In the genomic region with DNA sequence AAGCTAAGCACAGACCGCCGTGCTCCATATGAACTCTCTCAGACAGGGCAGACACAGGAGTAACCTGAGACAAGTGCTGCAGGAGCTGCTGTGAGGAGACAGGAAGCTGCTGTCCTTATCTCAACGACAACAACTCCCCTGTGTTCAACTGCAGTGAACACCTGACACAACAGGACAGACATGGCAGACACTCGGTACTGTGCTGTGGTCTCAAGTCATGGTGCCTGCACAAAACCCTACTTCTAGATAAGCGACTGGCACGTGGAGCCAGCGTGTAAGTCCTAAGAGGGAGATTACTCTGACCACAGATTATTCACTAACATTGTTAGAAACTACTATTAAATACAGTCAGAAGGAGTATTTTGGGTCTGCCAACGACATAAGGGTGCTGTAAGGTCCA, we compare ENCODE assay signal across 20 mouse cellular contexts. TPM values are rescaled to one million over a fixed set of nuclear protein-coding genes. Genes with fewer than 3 reads are reported as not detected.
DNase-seq lines count a peak whose midpoint lies in the region; ATAC-seq and TF ChIP-seq lines count a peak whose summit lies in the region.
"Had no signal": no experiment of that assay in that cellular context is flagged by ENCODE, and none has a peak within 500 bp of the region (broad histone marks: within the 10 kb centered on the region; RNA-seq: fewer than 3 reads in every experiment).

No protein-coding gene starts in this region.

- peak overlapping the region; percentile 62 for H3K27ac ChIP-seq in lung, postnatal 0 days (ENCODE audit: low read length)
- peak overlapping the region; percentile 72 for H3K27ac ChIP-seq in bone marrow macrophage, adult 2 months (ENCODE audit: insufficient read depth, low read depth, low read length)
- H3K27ac ChIP-seq in liver, embryonic 13.5 days = peak overlapping the region; percentile 84
- no peak overlapping the region for H3K27ac ChIP-seq in midbrain, embryonic 15.5 days
- H3K27ac ChIP-seq: embryonic facial prominence, embryonic 12.5 days; forebrain, embryonic 15.5 days; kidney, embryonic 15.5 days; midbrain, embryonic 10.5 days had no signal

- no peak for ATAC-seq in lung, postnatal 0 days
- peak; percentile 52 for ATAC-seq in liver, embryonic 13.5 days (ENCODE audit: low read depth)
- peak; percentile 85 for ATAC-seq in megakaryocyte-erythroid progenitor cell, adult 5-6 weeks (replicated peaks; ENCODE audit: low FRiP score, low TSS enrichment, poor library complexity, severe bottlenecking)
- no peak for ATAC-seq in midbrain, embryonic 15.5 days (replicated peaks)
- ATAC-seq: forebrain, embryonic 15.5 days; hindbrain, embryonic 16.5 days; intestine, embryonic 16.5 days had no signal

- H3K4me1 ChIP-seq in lung, postnatal 0 days (ENCODE audit: insufficient read depth, low read depth, low read length) = 0 out of 2 replicates have a peak, but pooled peaks cover 3% of the 10 kb centered on the region
- H3K4me1 ChIP-seq in bone marrow macrophage, adult 2 months (ENCODE audit: control insufficient read depth, insufficient read depth, low read length) = peaks cover 41% of the 10 kb centered on the region
- H3K4me1 ChIP-seq in liver, embryonic 13.5 days (replicated peaks) = peaks cover 46% of the 10 kb centered on the region
- H3K4me1 ChIP-seq in midbrain, embryonic 15.5 days = no peaks in the 10 kb centered on the region
- H3K4me1 ChIP-seq: embryonic facial prominence, embryonic 12.5 days; forebrain, embryonic 15.5 days; kidney, embryonic 15.5 days; midbrain, embryonic 10.5 days had no signal

- no peak for TF ChIP-seq EP300 in lung, postnatal 0 days (IDR thresholded peaks at IDR 0.05)

- no peak overlapping the region; the same call in 1 of the 2 replicates for H3K4me2 ChIP-seq in lung, postnatal 0 days (replicated peaks; ENCODE audit: low read depth, low read length)
- H3K4me2 ChIP-seq in liver, embryonic 13.5 days = peak overlapping the region; percentile 28
- H3K4me2 ChIP-seq in midbrain, embryonic 15.5 days = no peak overlapping the region
- H3K4me2 ChIP-seq: embryonic facial prominence, embryonic 12.5 days; forebrain, embryonic 15.5 days; kidney, embryonic 15.5 days had no signal

- 58% methylated on average over 8 of the region's 8 CpGs for WGBS in lung, postnatal 0 days
- WGBS in liver, embryonic 13.5 days (ENCODE audit: insufficient replicate concordance) = 25% methylated on average over 8 of the region's 8 CpGs
- WGBS in midbrain, embryonic 15.5 days = 91% methylated on average over 8 of the region's 8 CpGs

- H3K36me3 ChIP-seq in lung, postnatal 0 days (ENCODE audit: insufficient read depth, low read length) = peaks cover 40% of the 10 kb centered on the region; the same call in 1 of the 2 replicates
- peaks cover 57% of the 10 kb centered on the region for H3K36me3 ChIP-seq in liver, embryonic 13.5 days
- peaks cover 46% of the 10 kb centered on the region for H3K36me3 ChIP-seq in midbrain, embryonic 15.5 days (replicated peaks)

- H3K4me3 ChIP-seq in lung, postnatal 0 days (ENCODE audit: low read depth, low read length) = no peak overlapping the region
- no peak overlapping the region for H3K4me3 ChIP-seq in bone marrow macrophage, adult 2 months (ENCODE audit: insufficient read depth, low read length)
- H3K4me3 ChIP-seq in liver, embryonic 13.5 days (replicated peaks) = no peak overlapping the region
- H3K4me3 ChIP-seq in midbrain, embryonic 15.5 days = no peak overlapping the region
- H3K4me3 ChIP-seq: embryonic facial prominence, embryonic 12.5 days; erythroblast, embryonic 14.5 days; forebrain, embryonic 15.5 days; kidney, embryonic 15.5 days; midbrain, embryonic 10.5 days had no signal

- H3K9me3 ChIP-seq in lung, postnatal 0 days (ENCODE audit: low read length) = no peaks in the 10 kb centered on the region
- no peaks in the 10 kb centered on the region for H3K9me3 ChIP-seq in liver, embryonic 13.5 days (replicated peaks)
- H3K9me3 ChIP-seq in midbrain, embryonic 15.5 days = no peaks in the 10 kb centered on the region
- H3K9me3 ChIP-seq: embryonic facial prominence, embryonic 12.5 days; forebrain, embryonic 15.5 days; kidney, embryonic 15.5 days; midbrain, embryonic 10.5 days had no signal

- no peaks in the 10 kb centered on the region for H3K27me3 ChIP-seq in lung, postnatal 0 days (replicated peaks; ENCODE audit: insufficient read depth, low read length)
- H3K27me3 ChIP-seq in liver, embryonic 13.5 days = no peaks in the 10 kb centered on the region
- no peaks in the 10 kb centered on the region for H3K27me3 ChIP-seq in midbrain, embryonic 15.5 days (replicated peaks)
- H3K27me3 ChIP-seq: embryonic facial prominence, embryonic 12.5 days; forebrain, embryonic 15.5 days; kidney, embryonic 15.5 days had no signal

- no peak for DNase-seq in lung, postnatal 0 days (ENCODE audit: low spot score)
- DNase-seq in lung, postnatal 10 days = no peak
- peak; percentile 35 for DNase-seq in liver, embryonic 13.5 days
- no peak for DNase-seq in layer of hippocampus, adult 8-10 months (ENCODE audit: low spot score in 2 of 2)
- DNase-seq: adrenal gland, postnatal 25 days; cerebellum, adult 18-20 months; gastrocnemius, postnatal 25 days; heart, postnatal 36 days; right cerebral cortex, postnatal 25 days; thymus, adult 2 months had no signal

- no peak for TF ChIP-seq POLR2A in bone marrow macrophage, adult 2 months (IDR thresholded peaks at IDR 0.05; ENCODE audit: borderline replicate concordance, low read depth, low read length)

- no peak for TF ChIP-seq CTCF in lung, postnatal 0 days (IDR thresholded peaks at IDR 0.05)
- no peak for TF ChIP-seq CTCF in bone marrow macrophage, adult 2 months (IDR thresholded peaks at IDR 0.05; ENCODE audit: low read depth, low read length)

- no peak overlapping the region for H3K9ac ChIP-seq in lung, postnatal 0 days (replicated peaks; ENCODE audit: low read depth)
- no peak overlapping the region for H3K9ac ChIP-seq in liver, embryonic 13.5 days
- no peak overlapping the region for H3K9ac ChIP-seq in midbrain, embryonic 15.5 days
- H3K9ac ChIP-seq: embryonic facial prominence, embryonic 12.5 days; forebrain, embryonic 15.5 days; kidney, embryonic 15.5 days had no signal

RNA-seq across cellular contexts. Expression of gene Ccdc186, which starts 21.8 kb away (rescaled TPM):
- polyA plus RNA-seq in lung, postnatal 0 days (2015; fragmentation: Nextera tagmentation; extraction: Ambion mirVana) = 27.9 and 29.1 TPM in 2 replicates
- 18.2 and 22.2 TPM in 2 replicates for polyA plus RNA-seq in bone marrow macrophage, adult 2 months (2012; ENCODE audit: insufficient read depth, insufficient read length, missing spikeins)
- polyA plus RNA-seq in liver, embryonic 13.5 days (2015; fragmentation: Nextera tagmentation; extraction: Ambion mirVana) = 5.7 and 6.4 TPM in 2 replicates
- total RNA-seq in megakaryocyte-erythroid progenitor cell, adult 5-6 weeks (2014; fragmentation: Nextera tagmentation) = 7.3 and 16.5 TPM in 2 replicates
- total RNA-seq in megakaryocyte-erythroid progenitor cell, adult 5-6 weeks (2017) = 32.5 and 40.0 TPM in 2 replicates
- polyA plus RNA-seq in midbrain, embryonic 15.5 days (2015; fragmentation: Nextera tagmentation; extraction: Ambion mirVana) = 25.3 and 27.3 TPM in 2 replicates
- total RNA-seq in layer of hippocampus, adult 8-10 months (2022) = 10 to 100 TPM; 41.4 to 56.6 (median 51.8) TPM

RNA-seq across cellular contexts. Expression of gene Tdrd1, which starts 25.8 kb away (rescaled TPM):
- polyA plus RNA-seq in lung, postnatal 0 days (2015; fragmentation: Nextera tagmentation; extraction: Ambion mirVana) = not detected in 2 replicates
- not detected in 2 replicates for polyA plus RNA-seq in bone marrow macrophage, adult 2 months (2012; ENCODE audit: insufficient read depth, insufficient read length, missing spikeins)
- polyA plus RNA-seq in liver, embryonic 13.5 days (2015; fragmentation: Nextera tagmentation; extraction: Ambion mirVana) = 0.05 and 0.09 TPM in 2 replicates
- not detected in 2 replicates for total RNA-seq in megakaryocyte-erythroid progenitor cell, adult 5-6 weeks (2014; fragmentation: Nextera tagmentation)
- total RNA-seq in megakaryocyte-erythroid progenitor cell, adult 5-6 weeks (2017) = not detected in 2 replicates
- 0.72 and 0.88 TPM in 2 replicates for polyA plus RNA-seq in midbrain, embryonic 15.5 days (2015; fragmentation: Nextera tagmentation; extraction: Ambion mirVana)
- total RNA-seq in layer of hippocampus, adult 8-10 months (2022) = under 1 TPM; 0.37 to 0.65 (median 0.42) TPM
- total RNA-seq: adrenal gland, postnatal 25 days; gastrocnemius, postnatal 25 days; heart, postnatal 36 days had no signal
- polyA plus RNA-seq: erythroblast, embryonic 14.5 days had no signal

Comparison
In these comparisons a context has a peak if more than half of its experiments do, and no peak if none do; other contexts are left out.
1. ATAC-seq: peak in liver, embryonic 13.5 days (single experiment) and megakaryocyte-erythroid progenitor cell, adult 5-6 weeks (single experiment); none in lung, postnatal 0 days (single experiment) and midbrain, embryonic 15.5 days (single experiment).